ENCODE assay signal across 12 mouse cellular contexts in genomic region chr13:99503370-99503979, GRCm38 (mm10). TPM values are rescaled to one million over a fixed set of nuclear protein-coding genes. Genes with fewer than 3 reads are reported as not detected.
DNase-seq lines count a peak whose midpoint lies in the region; ATAC-seq and TF ChIP-seq lines count a peak whose summit lies in the region.
"Had no signal": no experiment of that assay in that cellular context is flagged by ENCODE, and none has a peak within 500 bp of the region (broad histone marks: within the 10 kb centered on the region; RNA-seq: fewer than 3 reads in every experiment).

No protein-coding gene starts in this region.

- no peaks in the 10 kb centered on the region for H3K27me3 ChIP-seq in C2C12 (ENCODE audit: control insufficient read depth, insufficient read depth, insufficient read length)
- no peaks in the 10 kb centered on the region for H3K27me3 ChIP-seq in forebrain, embryonic 13.5 days
- H3K27me3 ChIP-seq: heart, embryonic 15.5 days; liver, embryonic 12.5 days had no signal

- H3K36me3 ChIP-seq in C2C12 (ENCODE audit: control insufficient read depth, insufficient read depth) = peaks cover 63% of the 10 kb centered on the region
- peaks cover 65% of the 10 kb centered on the region for H3K36me3 ChIP-seq in forebrain, embryonic 13.5 days (ENCODE audit: poor library complexity, severe bottlenecking)
- H3K36me3 ChIP-seq: liver, embryonic 12.5 days had no signal

- 80% methylated on average over 14 of the region's 14 CpGs for WGBS in forebrain, embryonic 13.5 days

- H3K4me2 ChIP-seq in forebrain, embryonic 13.5 days = peak overlapping the region; percentile 56
- H3K4me2 ChIP-seq: heart, embryonic 15.5 days; liver, embryonic 12.5 days had no signal

- H3K79me2 ChIP-seq in C2C12 (ENCODE audit: control insufficient read depth, insufficient read depth) = peaks cover 80% of the 10 kb centered on the region

- H3K9ac ChIP-seq in forebrain, embryonic 13.5 days = peak overlapping the region; percentile 32
- H3K9ac ChIP-seq: heart, embryonic 15.5 days; liver, embryonic 12.5 days had no signal

- H3K27ac ChIP-seq in layer of hippocampus, adult 2 months = peak overlapping the region; percentile 80
- H3K27ac ChIP-seq in forebrain, embryonic 13.5 days = peak overlapping the region; percentile 91
- H3K27ac ChIP-seq: heart, embryonic 15.5 days; liver, embryonic 12.5 days had no signal

- no peak for DNase-seq in layer of hippocampus, adult 2 months (ENCODE audit: low spot score in 2 of 2)
- no peak for DNase-seq in layer of hippocampus, postnatal 14 days (ENCODE audit: low spot score in 2 of 2)
- DNase-seq in left cerebral cortex, adult 11 months (ENCODE audit: low spot score) = no peak
- DNase-seq in spleen, postnatal 4 days (ENCODE audit: low spot score in 2 of 2) = no peak
- DNase-seq in gastrocnemius, postnatal 14 days = no peak
- DNase-seq: kidney, adult 9 months had no signal

- H3ac ChIP-seq in C2C12 (ENCODE audit: control insufficient read depth, insufficient read length, low read depth) = no peak overlapping the region

- no peak for TF ChIP-seq CTCF in layer of hippocampus, adult 2 months (conservative IDR thresholded peaks at IDR 0.05)
- TF ChIP-seq CTCF in C2C12 (IDR thresholded peaks at IDR 0.05; ENCODE audit: control insufficient read depth, insufficient read depth, insufficient read length) = no peak

- no peaks in the 10 kb centered on the region for H3K9me3 ChIP-seq in forebrain, embryonic 13.5 days (replicated peaks)
- H3K9me3 ChIP-seq: heart, embryonic 15.5 days; liver, embryonic 12.5 days had no signal

- H3K79me3 ChIP-seq in C2C12 (ENCODE audit: low read depth) = peaks cover 40% of the 10 kb centered on the region

- intact Hi-C loops in gastrocnemius, postnatal 14 days (cut with DNase I; ENCODE audit: low total_unique reads) = no loop called here

- no peak for ATAC-seq in forebrain, embryonic 13.5 days
- ATAC-seq in inflammation-experienced regulatory T-cells, adult 6 months = peak; percentile 83
- ATAC-seq: liver, embryonic 12.5 days had no signal

- H3K4me1 ChIP-seq in forebrain, embryonic 13.5 days = peaks cover 82% of the 10 kb centered on the region
- H3K4me1 ChIP-seq: liver, embryonic 12.5 days had no signal

- H3K4me3 ChIP-seq in layer of hippocampus, adult 2 months = peak overlapping the region; percentile 4; the same call in 1 of the 2 replicates
- no peak overlapping the region for H3K4me3 ChIP-seq in C2C12 (ENCODE audit: insufficient read depth, poor library complexity, severe bottlenecking)
- no peak overlapping the region for H3K4me3 ChIP-seq in forebrain, embryonic 13.5 days
- H3K4me3 ChIP-seq: heart, embryonic 15.5 days; liver, embryonic 12.5 days had no signal

TF ChIP-seq in C2C12, 6 proteins besides CTCF, POLR2A, EP300 and RAD21:
- TF ChIP-seq USF1 (IDR thresholded peaks at IDR 0.05; ENCODE audit: low read depth) (no peak), MAX (IDR thresholded peaks at IDR 0.05) (peak; percentile 80)

RNA-seq across cellular contexts. Expression of gene Map1b, which starts 12.9 kb away (rescaled TPM):
- 100 to 1,000 TPM; 709 to 737 TPM for total RNA-seq in layer of hippocampus, adult 2 months (2021)
- 100 to 1,000 TPM; 795 to 818 TPM for total RNA-seq in layer of hippocampus, postnatal 14 days (2021)
- polyA plus RNA-seq in C2C12 (2012; fragmentation: generic; extraction: Trizol) = 26.4 TPM
- 1,694 and 1,735 TPM in 2 replicates for polyA plus RNA-seq in forebrain, embryonic 13.5 days (2015; fragmentation: Nextera tagmentation; extraction: Ambion mirVana)
- under 1 TPM in 2 of 3 experiments, not detected in 1; 0.12 to 0.36 TPM for polyA plus RNA-seq in inflammation-experienced regulatory T-cells, adult 6 months (2017; shearing (Covaris generic))
- 10 to 100 TPM; 17.3 to 23.4 TPM for total RNA-seq in gastrocnemius, postnatal 14 days (2021)
- total RNA-seq: megakaryocyte-erythroid progenitor cell, adult 5-6 weeks had no signal

Comparison
In these comparisons a context has a peak if more than half of its experiments do, and no peak if none do; other contexts are left out.
1. RNA of gene Map1b, which starts 12.9 kb away (total RNA-seq): 795 to 818 TPM in layer of hippocampus, postnatal 14 days and 709 to 737 TPM in layer of hippocampus, adult 2 months; 17.3 to 23.4 TPM in gastrocnemius, postnatal 14 days; every median in the first group is over 10 times any median in the second.